Mouse (Mus musculus) c-Kit-negative CD71-positive TER-119-positive erythroid progenitor cells, embryonic 14.5 days (primary cell): ENCODE results near the gene Ndrg2.
"Not testable (repeated sequence)": the region's sequence is repeated elsewhere in the genome, so short reads cannot be mapped to it uniquely, and the experiment has no call there.

ENCODE experiments used
- DNase-seq: peaks from one replicate; pipeline ENCODE4 v3.0.0-alpha.2; 2013; ENCODE audit warnings: low read depth, low spot score

Gene Ndrg2

DNA sequence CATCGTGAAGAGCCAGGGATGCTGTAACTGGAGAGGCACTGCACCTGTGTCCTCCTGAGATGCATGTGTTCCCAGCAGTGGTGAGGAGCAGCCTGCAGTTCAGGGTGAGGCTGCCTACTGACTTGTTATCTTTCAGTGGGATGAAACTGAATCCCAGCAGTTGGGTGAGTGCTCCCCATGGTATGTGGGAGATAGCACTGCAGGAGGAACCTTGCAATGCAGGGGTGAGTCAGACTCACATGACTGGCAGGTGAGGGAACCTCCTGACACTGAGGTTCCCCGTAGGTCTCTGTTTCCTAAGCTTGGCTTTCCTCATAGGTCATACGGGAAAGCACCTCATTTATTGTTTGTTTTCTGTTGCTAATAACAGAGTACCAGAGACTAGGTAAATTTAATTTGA is 36.4 kb downstream of the Ndrg2 start:
- no peak for DNase-seq

DNA sequence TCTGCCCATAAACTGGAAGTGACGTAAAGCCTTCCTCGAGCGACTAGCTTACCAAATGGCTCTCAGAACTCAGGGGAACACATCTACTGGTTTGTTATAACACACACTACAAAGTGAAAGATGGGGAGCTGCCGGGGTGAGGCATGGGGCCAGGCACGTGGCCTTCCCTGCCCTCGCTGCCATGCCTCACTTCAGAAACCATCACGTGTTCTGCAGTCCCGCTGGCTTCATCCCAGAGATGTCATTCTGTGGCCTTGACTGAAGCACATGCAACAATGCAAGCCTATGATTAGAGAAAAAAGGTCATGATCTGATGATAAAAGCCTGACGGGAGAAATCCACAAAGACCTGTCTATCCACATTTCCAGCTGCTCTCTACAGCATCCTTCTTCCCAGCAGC is 42.2 kb downstream of the Ndrg2 start:
- DNase-seq, result no peak

DNA sequence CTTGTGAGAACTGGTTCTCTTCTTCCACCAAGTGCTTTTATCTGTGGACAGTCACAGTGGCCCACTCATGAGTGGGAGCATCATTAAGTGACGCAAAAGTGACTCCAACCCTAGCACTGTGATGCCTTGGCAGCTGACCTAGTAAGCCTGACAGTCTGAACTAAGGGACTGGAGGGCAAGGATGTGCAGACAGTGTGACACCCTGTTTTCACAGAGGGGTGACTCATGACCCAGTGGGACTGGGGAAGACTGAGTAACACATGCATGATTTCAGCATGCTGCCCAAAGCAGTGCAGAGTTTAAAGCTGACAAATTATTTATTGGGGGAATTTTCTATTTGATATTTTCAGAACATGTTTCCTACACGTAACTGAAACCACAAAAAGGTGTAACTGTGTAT is 43.2 kb downstream of the Ndrg2 start:
- DNase-seq, result no peak

DNA sequence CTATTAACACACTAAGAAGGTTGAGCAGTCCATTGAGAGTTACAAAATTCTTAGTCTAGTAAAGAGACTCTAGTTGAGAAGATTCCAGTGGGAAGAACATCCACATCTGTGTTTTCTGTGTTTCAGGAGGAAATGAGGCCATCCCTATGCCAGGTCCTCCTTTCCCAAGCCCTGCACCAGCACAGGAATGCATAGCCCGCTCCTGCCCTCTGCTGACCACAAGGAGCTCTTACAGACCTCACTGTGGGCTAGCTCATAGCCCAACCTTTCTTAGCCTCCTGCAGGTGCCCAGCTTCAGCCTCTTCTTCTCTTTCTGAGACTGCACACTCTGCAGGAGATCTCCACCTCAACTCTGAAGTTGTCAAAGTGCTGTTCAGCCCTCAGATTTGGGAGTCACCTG is 50.4 kb downstream of the Ndrg2 start:
- not testable (repeated sequence) for DNase-seq

DNA sequence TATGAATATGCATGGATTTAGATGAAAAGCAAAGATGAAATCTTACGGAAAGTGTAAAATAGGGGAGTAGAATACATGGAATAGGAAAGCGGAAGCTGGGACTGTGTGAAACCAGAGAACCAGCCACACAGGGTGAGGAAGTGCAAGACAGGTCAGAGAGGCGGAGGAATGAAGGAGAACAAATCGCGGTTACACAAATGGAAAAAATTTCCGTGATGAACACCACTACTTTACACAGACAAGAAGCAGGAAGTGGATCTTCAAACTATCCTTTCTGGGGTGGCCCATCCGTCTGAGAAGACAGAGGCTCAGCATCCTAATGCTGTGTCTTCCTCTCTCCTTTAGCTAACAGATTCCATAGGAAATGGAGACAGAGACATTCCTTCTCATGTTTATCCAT is 58.7 kb downstream of the Ndrg2 start:
- not testable (repeated sequence) for DNase-seq
